Mouse (Mus musculus) midbrain, embryonic 13.5 days (tissue): ENCODE results near the gene Dennd1b. TPM values are rescaled to one million over a fixed set of nuclear protein-coding genes. Genes with fewer than 3 reads are reported as not detected.
A peak's percentile ranks its signal among the peaks of the same experiment; 100 is the strongest.

ENCODE experiments used
- ATAC-seq: fragments of 200-750 bp; cut with Nextera tagmentation; 2 replicates; pipeline ENCODE4 v1.8.0; 2017; ENCODE audit warnings: mild to moderate bottlenecking, moderate TSS enrichment, moderate library complexity
- H3K27ac ChIP-seq: fragments of 300-500 bp; sonication (generic); 2 replicates; pipeline ENCODE4 v1.5.1; 2015; ENCODE audit warnings: inconsistent platforms, mild to moderate bottlenecking, moderate library complexity
- H3K27me3 ChIP-seq: fragments of 300-500 bp; sonication (generic); 2 replicates; pipeline ENCODE4 v1.6.1; 2015; ENCODE audit warnings: mild to moderate bottlenecking, inconsistent platforms
- H3K36me3 ChIP-seq: fragments of 300-500 bp; sonication (generic); 2 replicates; pipeline ENCODE4 v1.6.1; 2015; ENCODE audit warnings: mild to moderate bottlenecking, inconsistent platforms
- H3K4me1 ChIP-seq: fragments of 300-500 bp; sonication (generic); replicated peaks from 2 replicates; pipeline ENCODE4 v1.6.1; 2015; ENCODE audit warnings: inconsistent platforms
- H3K4me2 ChIP-seq: fragments of 300-500 bp; sonication (generic); replicated peaks from 2 replicates; pipeline ENCODE4 v1.6.1; 2015; ENCODE audit warnings: moderate library complexity, mild to moderate bottlenecking, inconsistent platforms
- H3K4me3 ChIP-seq: fragments of 300-500 bp; sonication (generic); replicated peaks from 2 replicates; pipeline ENCODE4 v1.5.1; 2015; ENCODE audit warnings: mild to moderate bottlenecking, inconsistent platforms
- H3K9ac ChIP-seq: fragments of 300-500 bp; sonication (generic); replicated peaks from 2 replicates; pipeline ENCODE4 v1.6.1; 2015; ENCODE audit warnings: mild to moderate bottlenecking, inconsistent platforms
- H3K9me3 ChIP-seq: fragments of 300-500 bp; sonication (generic); 2 replicates; pipeline ENCODE4 v1.6.1; 2016; ENCODE audit warnings: mild to moderate bottlenecking, inconsistent platforms
- WGBS: fragments of 180-500 bp; shearing (Covaris S2); methylation state at CpG from one replicate; pipeline ENCODE4 v1.1.7; 2015; 5-methylcytosine and 5-hydroxymethylcytosine counted together
- polyA plus RNA-seq: library from polyadenylated mRNA; unstranded; fragments of >200 nt; fragmentation: Nextera tagmentation; extraction: Ambion mirVana; gene quantifications from 2 replicates; pipeline ENCODE4 v1.2.1, GENCODE M21; 2015

Dennd1b gene
- polyA plus RNA-seq, 1 experiment from 2014 or later: 13.0 TPM

- H3K27ac ChIP-seq: no peak overlapping the region
- no peaks in the 10 kb centered on the region for H3K9me3 ChIP-seq
- ATAC-seq: no peak
- no peaks in the 10 kb centered on the region for H3K27me3 ChIP-seq
- no peak overlapping the region for H3K9ac ChIP-seq
- H3K4me1 ChIP-seq: no peaks in the 10 kb centered on the region; the same call in 1 of the 2 replicates
- WGBS: 96% methylated on average over 6 of the region's 6 CpGs
- no peak overlapping the region for H3K4me3 ChIP-seq
- no peaks in the 10 kb centered on the region for H3K36me3 ChIP-seq
- no peak overlapping the region for H3K4me2 ChIP-seq
Observed at GRCm38 (mm10) chr1:139096369-139096768, 133.1 kb downstream of the Dennd1b start.

- 0 out of 2 replicates have a peak, but pooled peaks cover 3% of the 10 kb centered on the region for H3K36me3 ChIP-seq
- H3K4me2 ChIP-seq: no peak overlapping the region
- WGBS: 90% methylated on average over 4 of the region's 4 CpGs
- H3K4me1 ChIP-seq: peaks cover 3% of the 10 kb centered on the region; the same call in 1 of the 2 replicates
- no peaks in the 10 kb centered on the region for H3K9me3 ChIP-seq
- H3K27me3 ChIP-seq: no peaks in the 10 kb centered on the region
- H3K9ac ChIP-seq: no peak overlapping the region
- H3K4me3 ChIP-seq: no peak overlapping the region
- no peak overlapping the region for H3K27ac ChIP-seq
- no peak for ATAC-seq
Observed at GRCm38 (mm10) chr1:139098088-139098487, 134.9 kb downstream of the Dennd1b start.

- Histone ChIP-seq H3K9ac (no peak overlapping the region), H3K27me3 (no peaks in the 10 kb centered on the region), H3K4me3 (no peak overlapping the region), H3K9me3 (no peaks in the 10 kb centered on the region), H3K4me2 (no peak overlapping the region), H3K4me1 (peaks cover 3% of the 10 kb centered on the region; the same call in 1 of the 2 replicates), H3K36me3 (peaks cover 29% of the 10 kb centered on the region), H3K27ac (no peak overlapping the region)
- 60% methylated on average over 9 of the region's 9 CpGs for WGBS
- ATAC-seq: 0 out of 2 replicates have a peak, but pooled peaks have one; percentile 34
Observed at GRCm38 (mm10) chr1:139101725-139102124, 138.5 kb downstream of the Dennd1b start.

- Histone ChIP-seq H3K27ac (no peak overlapping the region), H3K4me2 (no peak overlapping the region), H3K4me1 (no peaks in the 10 kb centered on the region), H3K27me3 (no peaks in the 10 kb centered on the region), H3K9me3 (no peaks in the 10 kb centered on the region), H3K4me3 (no peak overlapping the region), H3K9ac (no peak overlapping the region), H3K36me3 (peaks cover 24% of the 10 kb centered on the region)
- 95% methylated on average over 2 of the region's 2 CpGs for WGBS
- ATAC-seq: no peak
Observed at GRCm38 (mm10) chr1:139108251-139108650, 145.0 kb downstream of the Dennd1b start.

GRCm38 (mm10) chr1:139122626-139123025 lies 159.4 kb downstream of the Dennd1b start:
- Histone ChIP-seq H3K27me3 (no peaks in the 10 kb centered on the region), H3K36me3 (peaks cover 4% of the 10 kb centered on the region; the same call in 1 of the 2 replicates), H3K9me3 (no peaks in the 10 kb centered on the region), H3K27ac (no peak overlapping the region), H3K9ac (no peak overlapping the region), H3K4me2 (no peak overlapping the region), H3K4me1 (no peaks in the 10 kb centered on the region), H3K4me3 (no peak overlapping the region)
- ATAC-seq: no peak
- 96% methylated on average over 8 of the region's 8 CpGs for WGBS

GRCm38 (mm10) chr1:139139644-139140043 lies 176.4 kb downstream of the Dennd1b start:
- ATAC-seq: 0 out of 2 replicates have a peak, but pooled peaks have one; percentile 34
- Histone ChIP-seq H3K4me3 (no peak overlapping the region), H3K9me3 (no peaks in the 10 kb centered on the region), H3K27me3 (no peaks in the 10 kb centered on the region), H3K4me2 (no peak overlapping the region), H3K27ac (no peak overlapping the region), H3K36me3 (peaks cover 9% of the 10 kb centered on the region), H3K4me1 (peaks cover 10% of the 10 kb centered on the region), H3K9ac (no peak overlapping the region)
- 74% methylated on average over 1 of the region's 1 CpGs for WGBS

- Histone ChIP-seq H3K9ac (no peak overlapping the region), H3K36me3 (peaks cover 27% of the 10 kb centered on the region), H3K4me3 (no peak overlapping the region), H3K4me2 (no peak overlapping the region), H3K27ac (no peak overlapping the region), H3K4me1 (no peaks in the 10 kb centered on the region), H3K9me3 (no peaks in the 10 kb centered on the region), H3K27me3 (no peaks in the 10 kb centered on the region)
- no peak for ATAC-seq
- WGBS: 94% methylated on average over 1 of the region's 2 CpGs
Observed at GRCm38 (mm10) chr1:139145516-139145915, 182.3 kb downstream of the Dennd1b start.

GRCm38 (mm10) chr1:139146306-139146705 lies 183.1 kb downstream of the Dennd1b start:
- Histone ChIP-seq H3K9me3 (no peaks in the 10 kb centered on the region), H3K27me3 (no peaks in the 10 kb centered on the region), H3K4me2 (no peak overlapping the region), H3K4me3 (no peak overlapping the region), H3K36me3 (peaks cover 27% of the 10 kb centered on the region), H3K27ac (no peak overlapping the region), H3K9ac (no peak overlapping the region), H3K4me1 (no peaks in the 10 kb centered on the region)
- ATAC-seq: no peak
- WGBS: 86% methylated on average over 3 of the region's 3 CpGs

GRCm38 (mm10) chr1:139153006-139153405 lies 189.8 kb downstream of the Dennd1b start:
- H3K4me1 ChIP-seq: peaks cover 9% of the 10 kb centered on the region
- 0 out of 2 replicates have a peak, but pooled peaks cover 1% of the 10 kb centered on the region for H3K36me3 ChIP-seq
- 12% methylated on average over 2 of the region's 2 CpGs for WGBS
- no peak overlapping the region for H3K4me3 ChIP-seq
- H3K27ac ChIP-seq: peak overlapping the region; percentile 71
- ATAC-seq: peak; percentile 89
- no peaks in the 10 kb centered on the region for H3K9me3 ChIP-seq
- H3K4me2 ChIP-seq: no peak overlapping the region
- H3K9ac ChIP-seq: no peak overlapping the region
- H3K27me3 ChIP-seq: no peaks in the 10 kb centered on the region

GRCm38 (mm10) chr1:139153493-139153892 lies 190.3 kb downstream of the Dennd1b start:
- Histone ChIP-seq H3K27me3 (no peaks in the 10 kb centered on the region), H3K4me3 (no peak overlapping the region), H3K9ac (no peak overlapping the region), H3K27ac (peak overlapping the region; percentile 71), H3K36me3 (no peaks in the 10 kb centered on the region), H3K4me2 (peak overlapping the region; percentile 15; the same call in 1 of the 2 replicates), H3K4me1 (peaks cover 9% of the 10 kb centered on the region), H3K9me3 (no peaks in the 10 kb centered on the region)
- peak; percentile 83 for ATAC-seq
- WGBS: 13% methylated on average over 6 of the region's 6 CpGs

- Histone ChIP-seq H3K4me1 (peaks cover 9% of the 10 kb centered on the region), H3K9ac (no peak overlapping the region), H3K9me3 (no peaks in the 10 kb centered on the region), H3K4me2 (no peak overlapping the region), H3K27me3 (no peaks in the 10 kb centered on the region), H3K27ac (no peak overlapping the region), H3K4me3 (no peak overlapping the region), H3K36me3 (no peaks in the 10 kb centered on the region)
- no peak for ATAC-seq
- 21% methylated on average over 3 of the region's 3 CpGs for WGBS
Observed at GRCm38 (mm10) chr1:139156397-139156796, 193.2 kb downstream of the Dennd1b start.

GRCm38 (mm10) chr1:139161619-139162018 lies 198.4 kb downstream of the Dennd1b start:
- H3K9ac ChIP-seq: no peak overlapping the region
- no peaks in the 10 kb centered on the region for H3K27me3 ChIP-seq
- H3K4me2 ChIP-seq: no peak overlapping the region
- no peak overlapping the region for H3K4me3 ChIP-seq
- no peaks in the 10 kb centered on the region for H3K36me3 ChIP-seq
- no peaks in the 10 kb centered on the region for H3K9me3 ChIP-seq
- no peak overlapping the region for H3K27ac ChIP-seq
- peak; percentile 46; the same call in 1 of the 2 replicates for ATAC-seq
- no peaks in the 10 kb centered on the region for H3K4me1 ChIP-seq
- WGBS: 50% methylated on average over 3 of the region's 3 CpGs

GRCm38 (mm10) chr1:139162814-139163213 lies 199.6 kb downstream of the Dennd1b start:
- Histone ChIP-seq H3K4me3 (no peak overlapping the region), H3K9ac (no peak overlapping the region), H3K9me3 (no peaks in the 10 kb centered on the region), H3K4me1 (no peaks in the 10 kb centered on the region), H3K27ac (no peak overlapping the region), H3K4me2 (no peak overlapping the region), H3K36me3 (peaks cover 4% of the 10 kb centered on the region; the same call in 1 of the 2 replicates), H3K27me3 (no peaks in the 10 kb centered on the region)
- WGBS: 31% methylated on average over 5 of the region's 5 CpGs
- ATAC-seq: peak; percentile 57
